Mouse (Mus musculus): Measurements from ENCODE around the gene Gss. TPM values are rescaled to one million over a fixed set of nuclear protein-coding genes. Genes with fewer than 3 reads are reported as not detected.

Gss gene
- polyA plus RNA-seq, 1 experiment from 2014 or later: 22.0 TPM

DNA sequence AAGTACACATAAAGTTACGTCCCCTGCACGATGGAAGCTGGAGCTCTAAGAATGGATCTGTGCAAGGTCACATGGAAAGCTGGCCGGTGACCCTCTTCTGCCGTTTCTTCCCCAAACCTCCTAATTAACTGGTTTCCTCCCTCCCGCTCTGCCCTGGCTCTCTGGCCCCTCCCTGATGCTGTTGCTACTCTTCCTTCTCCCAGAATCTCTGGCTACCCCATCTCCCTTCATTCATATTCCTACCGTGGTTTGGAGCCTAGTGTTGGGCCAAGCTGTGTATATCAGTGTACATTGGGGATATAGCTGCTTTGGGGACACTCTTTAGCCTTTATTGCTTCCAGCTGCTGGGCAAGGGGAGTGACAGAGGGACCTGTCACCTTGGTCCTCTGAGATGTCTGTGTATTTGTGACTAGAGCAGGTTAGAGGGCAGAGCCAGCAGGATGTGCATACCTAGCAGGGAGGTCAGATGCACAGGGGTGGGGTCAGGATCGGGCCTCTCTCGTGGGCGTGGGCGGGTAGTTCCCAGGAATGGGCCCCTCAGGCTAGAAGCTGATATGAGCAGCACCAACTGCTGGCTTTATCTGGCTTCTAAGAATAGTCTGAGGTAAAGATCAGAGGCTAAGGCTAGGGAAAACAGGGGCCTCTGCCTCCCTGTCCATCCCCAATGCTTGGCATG lies 12.1 kb upstream of the Gss start:
- no peak for TF ChIP-seq CTCF (IDR thresholded peaks at IDR 0.05; ENCODE audit: low read depth)
- Histone ChIP-seq H3K27ac (ENCODE audit: low read depth) (no peak overlapping the region), H3K36me3 (ENCODE audit: insufficient read depth) (no peaks in the 10 kb centered on the region), H3K4me3 (ENCODE audit: low read depth, low read length) (no peak overlapping the region), H3K4me2 (no peak overlapping the region), H3K9me3 (ENCODE audit: low read depth, low read length) (no peaks in the 10 kb centered on the region), H3K9ac (no peak overlapping the region), H3K4me1 (ENCODE audit: insufficient read depth) (no peaks in the 10 kb centered on the region), H3K27me3 (ENCODE audit: insufficient read depth, low read length) (no peaks in the 10 kb centered on the region)
- 37% methylated on average over 10 of the region's 10 CpGs for WGBS
- DNase-seq: no peak
- ATAC-seq (ENCODE audit: insufficient read depth): peak; percentile 49; the same call in 1 of the 2 replicates

DNA sequence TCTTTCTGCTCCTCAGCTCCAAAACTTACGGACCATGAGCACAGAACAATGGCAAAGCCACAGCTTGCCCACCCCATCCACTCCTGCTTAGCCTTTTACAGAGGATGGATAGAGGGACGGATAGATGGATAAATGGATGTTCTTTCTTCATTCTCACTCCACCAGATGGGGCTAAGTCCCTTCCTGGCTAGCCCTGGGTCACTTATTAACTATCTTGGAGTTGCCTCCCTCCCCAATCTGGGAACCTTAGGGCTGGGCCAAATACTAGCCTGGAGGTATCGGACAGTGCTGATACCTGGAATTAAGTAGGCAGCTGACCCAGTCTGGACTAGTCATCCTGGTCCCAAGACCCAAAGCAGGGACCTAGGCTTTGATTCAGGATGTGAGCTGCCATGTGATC lies 11.1 kb upstream of the Gss start:
- Histone ChIP-seq H3K9ac (no peak overlapping the region), H3K4me1 (ENCODE audit: insufficient read depth) (no peaks in the 10 kb centered on the region), H3K27me3 (ENCODE audit: insufficient read depth, low read length) (no peaks in the 10 kb centered on the region), H3K9me3 (ENCODE audit: low read depth, low read length) (no peaks in the 10 kb centered on the region), H3K27ac (ENCODE audit: low read depth) (no peak overlapping the region), H3K4me3 (ENCODE audit: low read depth, low read length) (no peak overlapping the region), H3K4me2 (no peak overlapping the region), H3K36me3 (ENCODE audit: insufficient read depth) (no peaks in the 10 kb centered on the region)
- 58% methylated on average over 3 of the region's 3 CpGs for WGBS
- ATAC-seq (ENCODE audit: insufficient read depth): no peak
- no peak for TF ChIP-seq CTCF (IDR thresholded peaks at IDR 0.05; ENCODE audit: low read depth)
- no peak for DNase-seq

DNA sequence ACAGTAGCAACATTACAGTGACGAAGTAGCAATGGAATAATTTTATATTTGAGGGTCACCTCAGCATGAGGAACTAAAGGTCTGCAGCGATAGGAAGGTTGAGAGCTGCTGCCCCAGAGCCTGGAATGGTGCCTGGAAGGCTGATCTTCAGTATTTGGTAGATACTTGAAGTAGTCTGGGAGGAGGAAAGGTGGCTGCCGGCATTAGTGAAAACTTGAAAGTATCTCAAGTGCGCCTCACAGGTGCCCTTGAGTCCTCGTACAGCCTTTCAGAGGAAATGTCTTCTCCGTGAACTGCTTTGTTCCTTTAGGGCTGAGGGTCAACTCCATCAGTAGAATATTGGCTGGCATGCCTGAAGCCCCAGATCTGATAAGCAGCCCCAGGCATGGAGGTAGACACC lies 2.9 kb upstream of the Gss start:
- Histone ChIP-seq H3K9ac (no peak overlapping the region), H3K4me3 (ENCODE audit: low read depth, low read length) (no peak overlapping the region), H3K4me1 (ENCODE audit: insufficient read depth) (peaks cover 6% of the 10 kb centered on the region; the same call in 1 of the 2 replicates), H3K27ac (ENCODE audit: low read depth) (no peak overlapping the region), H3K27me3 (ENCODE audit: insufficient read depth, low read length) (no peaks in the 10 kb centered on the region), H3K9me3 (ENCODE audit: low read depth, low read length) (no peaks in the 10 kb centered on the region), H3K36me3 (ENCODE audit: insufficient read depth) (no peaks in the 10 kb centered on the region), H3K4me2 (no peak overlapping the region)
- DNase-seq (peak; percentile 18), ATAC-seq (ENCODE audit: insufficient read depth) (no peak)
- no peak for TF ChIP-seq CTCF (IDR thresholded peaks at IDR 0.05; ENCODE audit: low read depth)
- 64% methylated on average over 6 of the region's 6 CpGs for WGBS

DNA sequence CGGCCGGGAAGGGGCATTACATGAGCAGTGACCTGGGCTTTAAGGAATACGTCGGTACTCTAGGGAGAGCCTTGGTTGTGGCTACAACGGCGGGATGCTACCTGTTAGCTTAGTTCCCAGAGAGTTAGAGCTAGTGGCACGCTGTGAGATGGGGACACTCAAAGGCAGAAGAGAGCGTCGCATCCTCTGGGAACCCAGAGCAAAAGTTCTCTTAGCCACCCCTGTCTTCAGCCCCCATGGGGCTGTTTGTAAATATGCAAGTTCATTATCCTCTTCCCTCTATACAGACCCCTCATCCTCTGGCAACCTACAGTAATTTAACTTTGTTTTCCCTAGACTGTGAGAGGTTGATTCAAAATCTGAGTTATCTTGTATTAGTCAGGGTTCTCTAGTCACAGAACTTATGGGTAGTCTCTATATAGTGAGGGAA lies 259 bp upstream of the Gss start:
- ATAC-seq (ENCODE audit: insufficient read depth): peak; percentile 58
- Histone ChIP-seq H3K9ac (peak overlapping the region; percentile 77), H3K27me3 (ENCODE audit: insufficient read depth, low read length) (no peaks in the 10 kb centered on the region), H3K4me2 (peak overlapping the region; percentile 87), H3K36me3 (ENCODE audit: insufficient read depth) (no peaks in the 10 kb centered on the region), H3K4me3 (ENCODE audit: low read depth, low read length) (peak overlapping the region; percentile 69), H3K4me1 (ENCODE audit: insufficient read depth) (peaks cover 6% of the 10 kb centered on the region; the same call in 1 of the 2 replicates), H3K9me3 (ENCODE audit: low read depth, low read length) (no peaks in the 10 kb centered on the region), H3K27ac (ENCODE audit: low read depth) (peak overlapping the region; percentile 3; the same call in 1 of the 2 replicates)
- 0 out of 2 replicates have a peak, but pooled peaks have one; percentile 6 for TF ChIP-seq CTCF (IDR thresholded peaks at IDR 0.05; ENCODE audit: low read depth)
- WGBS: 0% methylated on average over 9 of the region's 9 CpGs
- DNase-seq: no peak

DNA sequence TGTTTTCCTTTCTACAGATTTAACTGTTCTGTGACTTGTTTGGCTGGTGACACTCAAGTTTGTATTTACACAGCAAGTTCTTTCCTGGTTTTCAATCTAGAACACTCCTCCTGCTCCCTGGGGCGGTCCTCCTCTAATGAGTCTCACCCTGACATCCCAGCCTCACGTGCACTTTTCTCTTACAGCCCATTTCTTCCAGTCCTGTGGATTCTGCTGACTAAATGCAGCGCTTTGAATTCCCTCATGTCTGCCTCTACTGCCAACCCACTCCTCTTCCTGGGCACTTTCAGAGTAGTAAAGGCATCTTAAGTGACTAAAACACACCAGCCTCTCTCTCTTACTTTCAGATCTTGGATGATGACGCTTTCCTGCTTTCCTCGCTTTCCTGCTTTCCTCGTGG lies 934 bp downstream of the Gss start:
- WGBS: 6% methylated on average over 6 of the region's 6 CpGs
- Histone ChIP-seq H3K4me1 (ENCODE audit: insufficient read depth) (peaks cover 6% of the 10 kb centered on the region; the same call in 1 of the 2 replicates), H3K9ac (peak overlapping the region; percentile 77), H3K4me2 (peak overlapping the region; percentile 87), H3K9me3 (ENCODE audit: low read depth, low read length) (no peaks in the 10 kb centered on the region), H3K27ac (ENCODE audit: low read depth) (peak overlapping the region; percentile 89), H3K27me3 (ENCODE audit: insufficient read depth, low read length) (no peaks in the 10 kb centered on the region), H3K4me3 (ENCODE audit: low read depth, low read length) (peak overlapping the region; percentile 69), H3K36me3 (ENCODE audit: insufficient read depth) (no peaks in the 10 kb centered on the region)
- no peak for TF ChIP-seq CTCF (IDR thresholded peaks at IDR 0.05; ENCODE audit: low read depth)
- ATAC-seq (ENCODE audit: insufficient read depth) (no peak), DNase-seq (no peak)

DNA sequence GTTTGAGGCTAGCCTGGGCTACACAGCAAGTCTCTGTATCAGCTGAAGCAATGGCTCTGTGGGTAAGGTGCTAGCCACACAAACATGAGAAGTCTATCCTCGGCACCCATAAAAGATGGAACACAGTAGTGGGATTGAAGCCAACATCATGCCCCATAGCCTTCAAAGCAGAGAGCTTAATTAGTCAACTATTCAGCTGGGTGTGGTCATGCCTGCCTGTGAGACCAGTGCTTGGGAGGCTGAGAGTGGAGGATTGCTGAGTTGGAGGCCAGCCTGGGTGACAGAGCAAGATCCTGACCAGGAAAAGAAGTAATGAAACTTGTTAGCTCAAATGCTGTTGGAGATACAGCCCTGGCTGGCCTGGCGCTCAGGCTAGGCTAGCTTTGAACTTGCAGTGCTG lies 1.7 kb downstream of the Gss start:
- Histone ChIP-seq H3K4me3 (ENCODE audit: low read depth, low read length) (no peak overlapping the region), H3K9ac (no peak overlapping the region), H3K27me3 (ENCODE audit: insufficient read depth, low read length) (no peaks in the 10 kb centered on the region), H3K4me1 (ENCODE audit: insufficient read depth) (peaks cover 6% of the 10 kb centered on the region; the same call in 1 of the 2 replicates), H3K36me3 (ENCODE audit: insufficient read depth) (no peaks in the 10 kb centered on the region), H3K27ac (ENCODE audit: low read depth) (no peak overlapping the region), H3K9me3 (ENCODE audit: low read depth, low read length) (no peaks in the 10 kb centered on the region), H3K4me2 (no peak overlapping the region)
- DNase-seq: no peak
- no peak for TF ChIP-seq CTCF (IDR thresholded peaks at IDR 0.05; ENCODE audit: low read depth)
- 90% methylated on average over 2 of the region's 2 CpGs for WGBS
- ATAC-seq (ENCODE audit: insufficient read depth): no peak

DNA sequence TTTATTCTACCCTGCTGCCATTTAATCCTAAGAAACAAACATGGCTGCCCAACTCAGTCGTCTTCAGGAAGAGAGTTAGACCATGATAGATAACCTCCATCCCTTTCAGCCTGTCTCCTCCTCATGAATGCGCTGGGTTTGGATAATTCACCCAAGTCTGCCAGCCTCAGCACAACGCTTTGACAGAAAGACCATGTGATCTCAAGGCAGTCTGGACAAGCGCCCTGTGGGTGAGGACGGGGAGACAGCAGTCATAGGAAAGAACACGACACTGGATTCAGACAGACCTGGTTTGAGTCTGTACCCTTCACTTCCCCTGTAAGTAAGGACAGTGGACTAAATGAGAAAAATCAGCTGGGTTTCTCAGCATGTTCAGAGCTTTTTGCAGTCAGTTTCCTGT lies 3.1 kb downstream of the Gss start:
- H3K4me2 ChIP-seq: no peak overlapping the region
- H3K9ac ChIP-seq: no peak overlapping the region
- no peak overlapping the region for H3K27ac ChIP-seq (ENCODE audit: low read depth)
- no peaks in the 10 kb centered on the region for H3K9me3 ChIP-seq (ENCODE audit: low read depth, low read length)
- H3K27me3 ChIP-seq (ENCODE audit: insufficient read depth, low read length): no peaks in the 10 kb centered on the region
- WGBS: 64% methylated on average over 6 of the region's 6 CpGs
- H3K36me3 ChIP-seq (ENCODE audit: insufficient read depth): no peaks in the 10 kb centered on the region
- H3K4me1 ChIP-seq (ENCODE audit: insufficient read depth): peaks cover 6% of the 10 kb centered on the region; the same call in 1 of the 2 replicates
- H3K4me3 ChIP-seq (ENCODE audit: low read depth, low read length): no peak overlapping the region
- TF ChIP-seq CTCF (IDR thresholded peaks at IDR 0.05; ENCODE audit: low read depth): no peak
- DNase-seq (no peak), ATAC-seq (ENCODE audit: insufficient read depth) (no peak)
